Mouse (Mus musculus): ENCODE data around the gene Bag5. TPM values are rescaled to one million over a fixed set of nuclear protein-coding genes. Genes with fewer than 3 reads are reported as not detected.
"Not testable (repeated sequence)": the region's sequence is repeated elsewhere in the genome, so short reads cannot be mapped to it uniquely, and the experiment has no call there.

The Bag5 gene
- polyA plus RNA-seq, 1 experiment = 8.1 TPM

- 23% methylated on average over 3 of the region's 3 CpGs for WGBS
- no peak for DNase-seq (ENCODE audit: low read depth, low spot score)
These were observed 25.7 kb upstream of the Bag5 start for GRCm38 (mm10) chr12:111738754-111739153.

- 74% methylated on average over 9 of the region's 9 CpGs for WGBS
- DNase-seq (ENCODE audit: low read depth, low spot score) = no peak
These were observed 24.3 kb upstream of the Bag5 start for GRCm38 (mm10) chr12:111737370-111737769.

- WGBS = 77% methylated on average over 8 of the region's 8 CpGs
- DNase-seq (ENCODE audit: low read depth, low spot score) = not testable (repeated sequence)
These were observed 23.6 kb upstream of the Bag5 start for GRCm38 (mm10) chr12:111736676-111737075.

- 87% methylated on average over 3 of the region's 3 CpGs for WGBS
- no peak for DNase-seq (ENCODE audit: low read depth, low spot score)
These were observed 21.9 kb upstream of the Bag5 start for GRCm38 (mm10) chr12:111734912-111735311.

- WGBS = 69% methylated on average over 5 of the region's 5 CpGs
- DNase-seq (ENCODE audit: low read depth, low spot score) = no peak
These were observed 19.9 kb upstream of the Bag5 start for GRCm38 (mm10) chr12:111732921-111733320.

GRCm38 (mm10) chr12:111731822-111732807 lies 19.1 kb upstream of the Bag5 start:
- peak; percentile 75 for DNase-seq (ENCODE audit: low read depth, low spot score)
- 27% methylated on average over 30 of the region's 30 CpGs for WGBS

- DNase-seq (ENCODE audit: low read depth, low spot score) = no peak
- 37% methylated on average over 1 of the region's 1 CpGs for WGBS
These were observed 14.9 kb upstream of the Bag5 start for GRCm38 (mm10) chr12:111727956-111728355.

GRCm38 (mm10) chr12:111726122-111726463 lies 13.0 kb upstream of the Bag5 start:
- DNase-seq (ENCODE audit: low read depth, low spot score) = no peak
- 62% methylated on average over 4 of the region's 4 CpGs for WGBS

- 78% methylated on average over 12 of the region's 12 CpGs for WGBS
- DNase-seq (ENCODE audit: low read depth, low spot score) = no peak
These were observed 12.5 kb upstream of the Bag5 start for GRCm38 (mm10) chr12:111725338-111726121.

GRCm38 (mm10) chr12:111724638-111725337 lies 11.7 kb upstream of the Bag5 start:
- 71% methylated on average over 6 of the region's 6 CpGs for WGBS
- no peak for DNase-seq (ENCODE audit: low read depth, low spot score)

GRCm38 (mm10) chr12:111722654-111723053 lies 9.6 kb upstream of the Bag5 start:
- WGBS = 80% methylated on average over 9 of the region's 9 CpGs
- no peak for DNase-seq (ENCODE audit: low read depth, low spot score)

GRCm38 (mm10) chr12:111720222-111720621 lies 7.2 kb upstream of the Bag5 start:
- no peak for DNase-seq (ENCODE audit: low read depth, low spot score)
- 90% methylated on average over 4 of the region's 4 CpGs for WGBS

- DNase-seq (ENCODE audit: low read depth, low spot score) = no peak
- WGBS = 76% methylated on average over 8 of the region's 8 CpGs
These were observed 5.6 kb upstream of the Bag5 start for GRCm38 (mm10) chr12:111718656-111719055.

GRCm38 (mm10) chr12:111716505-111716904 lies 3.4 kb upstream of the Bag5 start:
- DNase-seq (ENCODE audit: low read depth, low spot score) = no peak
- WGBS = 97% methylated on average over 7 of the region's 7 CpGs

- 47% methylated on average over 6 of the region's 6 CpGs for WGBS
These were observed 823 bp upstream of the Bag5 start for GRCm38 (mm10) chr12:111713880-111714279.

GRCm38 (mm10) chr12:111712476-111712875 lies 581 bp downstream of the Bag5 start:
- no peak for DNase-seq (ENCODE audit: low read depth, low spot score)
- under 1% methylated on average over 33 of the region's 33 CpGs for WGBS

More at GRCm38 (mm10) chr12:111713880-111714279, 823 bp upstream of the Bag5 start:
- not testable (repeated sequence) for DNase-seq (ENCODE audit: low read depth, low spot score)

- no peak for DNase-seq (ENCODE audit: low read depth, low spot score)
- WGBS = 84% methylated on average over 10 of the region's 10 CpGs
These were observed 3.0 kb downstream of the Bag5 start for GRCm38 (mm10) chr12:111710091-111710490.

- WGBS = 61% methylated on average over 4 of the region's 4 CpGs
- DNase-seq (ENCODE audit: low read depth, low spot score) = no peak
These were observed 4.9 kb downstream of the Bag5 start for GRCm38 (mm10) chr12:111708181-111708580.

GRCm38 (mm10) chr12:111705186-111705973 lies 7.7 kb downstream of the Bag5 start:
- DNase-seq (ENCODE audit: low read depth, low spot score) = no peak

More at GRCm38 (mm10) chr12:111705186-111705973, 7.7 kb downstream of the Bag5 start:
- 24% methylated on average over 15 of the region's 15 CpGs for WGBS

Data from large intestine, adult 2 months (tissue).